Mouse (Mus musculus) gastrocnemius, adult 8-10 months (tissue): ENCODE measurements around the gene Ccr5. TPM values are rescaled to one million over a fixed set of nuclear protein-coding genes. Genes with fewer than 3 reads are reported as not detected.

Experiments
- DNase-seq, 2 experiments: peaks; one replicate each; pipeline ENCODE4 v3.0.0; 2022; ENCODE audit warnings: low spot score in 2 of 2
- total RNA-seq, 4 experiments: library from RNA; stranded (reverse); gene quantifications; 2 replicates each; pipeline ENCODE4 v1.2.4; 2022

Ccr5 gene
- total RNA-seq, 4 experiments from 2014 or later, result 0.03 TPM; not detected in 3

GRCm38 (mm10) chr9:124138055-124138775 is 16.9 kb downstream of the Ccr5 start:
- DNase-seq, result no peak

- DNase-seq, result no peak
Measured at GRCm38 (mm10) chr9:124143678-124144077, 22.3 kb downstream of the Ccr5 start.

- no peak for DNase-seq
Measured at GRCm38 (mm10) chr9:124146307-124146706, 25.0 kb downstream of the Ccr5 start.

Other genes starting within 250 kb of the Ccr5 start
- under 1 TPM in 2 of 4 experiments, not detected in 2; 0.09 to 0.21 TPM for gene Ccr1, start 152.9 kb upstream of the Ccr5 start, total RNA-seq
- gene Ccr1l1, start 143.1 kb upstream of the Ccr5 start, total RNA-seq, result not detected
- gene Ccr3, start 99.6 kb upstream of the Ccr5 start, total RNA-seq, result under 1 TPM in 1 of 4 experiments, not detected in 3; 0.09 TPM
- gene Ccr2, start 19.6 kb upstream of the Ccr5 start, total RNA-seq, result under 1 TPM; 0.22 to 0.65 (median 0.43) TPM
- 10 to 100 TPM in 2 of 4 experiments, 1 to 10 TPM in 2; 9.2 to 11.8 (median 10.2) TPM for gene 2010315B03Rik, start 191.2 kb downstream of the Ccr5 start, total RNA-seq